Mouse (Mus musculus) kidney, postnatal 4 days (tissue): Measurements from ENCODE around the gene Hsd3b5.
"Not testable (repeated sequence)": the region's sequence is repeated elsewhere in the genome, so short reads cannot be mapped to it uniquely, and the experiment has no call there.

Source experiments
- DNase-seq, 2 experiments: peaks; one replicate each; pipeline ENCODE4 v3.0.0; 2021; ENCODE audit warnings: mixed read lengths in 2 of 2

Gene Hsd3b5

DNA sequence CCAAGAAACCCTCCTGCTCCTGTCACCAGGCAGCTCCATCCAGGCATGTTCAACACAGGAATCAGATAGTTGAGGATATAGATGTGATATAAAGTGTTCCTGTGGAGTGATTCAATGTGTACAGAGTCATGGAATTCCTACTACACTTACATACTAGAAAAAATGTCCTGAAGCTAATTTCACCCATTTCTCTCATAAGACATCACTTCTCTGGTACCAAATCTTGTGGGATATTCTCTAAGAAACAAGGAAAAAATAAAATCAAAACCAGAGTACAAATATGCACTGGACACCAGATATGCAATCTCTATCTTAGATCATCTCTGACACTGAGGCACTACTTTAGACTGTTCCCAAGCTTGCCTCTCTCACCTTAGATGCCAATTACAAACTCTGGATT is at the start of gene Hsd3b5:
Gene Hsd3b5, minus strand, starts transcription at position 101 of the 400 bp plus-strand sequence.
- DNase-seq = no peak

GRCm38 (mm10) chr3:98635145-98635544 is 5.1 kb upstream of the Hsd3b5 start:
- DNase-seq = no peak

GRCm38 (mm10) chr3:98629633-98630032 is 419 bp downstream of the Hsd3b5 start:
- no peak for DNase-seq

DNA sequence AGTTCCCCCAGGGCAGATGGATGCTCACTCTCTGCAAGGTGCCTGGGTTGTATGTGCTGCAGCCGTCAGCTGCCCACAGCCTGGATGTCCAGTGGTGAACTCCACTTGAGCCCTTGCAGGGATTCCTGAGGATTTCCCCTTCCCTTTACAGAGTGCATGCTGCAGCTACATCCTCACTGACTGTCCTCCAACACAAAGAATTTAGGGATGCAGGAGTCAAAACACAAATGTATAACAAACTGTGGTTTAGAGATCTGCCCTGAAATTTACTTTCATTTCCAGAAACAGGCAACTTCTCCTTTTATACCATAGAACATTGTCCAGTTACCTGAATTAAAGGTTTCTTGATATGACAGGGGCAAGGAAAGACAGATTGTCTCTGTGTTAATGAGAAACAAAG is 13.3 kb downstream of the Hsd3b5 start:
- DNase-seq = not testable (repeated sequence)

GRCm38 (mm10) chr3:98616244-98616643 is 13.8 kb downstream of the Hsd3b5 start:
- peak in 1 of 2 experiments; percentile 11 for DNase-seq

DNA sequence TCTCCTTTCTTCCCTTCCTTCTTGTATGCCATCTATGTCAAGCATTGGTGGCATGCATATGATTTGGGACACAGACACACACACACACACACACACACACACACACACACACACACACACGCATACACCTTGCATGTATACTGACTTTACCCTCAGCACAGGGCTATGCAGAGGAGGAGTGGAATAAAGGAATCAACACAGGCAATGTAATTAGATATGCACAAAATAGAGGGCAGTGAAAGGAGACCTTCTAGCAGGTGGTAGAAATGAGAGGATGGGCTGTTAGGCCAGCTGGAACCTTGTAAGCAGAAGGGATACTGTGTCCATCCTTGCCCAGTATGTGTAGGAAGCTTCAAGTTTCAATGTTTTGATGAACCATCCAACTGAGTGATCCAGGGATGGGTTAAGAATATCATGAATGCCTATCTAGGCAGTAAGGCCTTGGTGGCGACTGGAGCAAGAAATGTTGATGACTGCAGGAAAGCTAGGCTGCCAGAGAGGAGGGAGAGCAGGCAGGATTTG is 15.6 kb downstream of the Hsd3b5 start:
- not testable (repeated sequence) for DNase-seq

GRCm38 (mm10) chr3:98613963-98614362 is 16.1 kb downstream of the Hsd3b5 start:
- DNase-seq = no peak

- not testable (repeated sequence) for DNase-seq
Measured at GRCm38 (mm10) chr3:98613540-98613939, 16.5 kb downstream of the Hsd3b5 start.

GRCm38 (mm10) chr3:98588707-98589106 is 41.3 kb downstream of the Hsd3b5 start, which contains the start of gene Gm10681:
Gm10681 (minus strand) TSS chr3:98588807.
- no peak for DNase-seq

GRCm38 (mm10) chr3:98587721-98588120 is 42.3 kb downstream of the Hsd3b5 start:
- no peak for DNase-seq

GRCm38 (mm10) chr3:98582622-98583021 is 47.4 kb downstream of the Hsd3b5 start:
- not testable (repeated sequence) for DNase-seq

GRCm38 (mm10) chr3:98582202-98582601 is 47.9 kb downstream of the Hsd3b5 start:
- not testable (repeated sequence) for DNase-seq

- peak; percentile 59 to 65 for DNase-seq
Measured at GRCm38 (mm10) chr3:98581024-98581423, 49.0 kb downstream of the Hsd3b5 start.
